Mouse (Mus musculus) adrenal gland, postnatal 4 days (tissue): ENCODE results near the gene Fam163a. TPM values are rescaled to one million over a fixed set of nuclear protein-coding genes. Genes with fewer than 3 reads are reported as not detected.
A peak's percentile ranks its signal among the peaks of the same experiment; 100 is the strongest.

ENCODE experiments used
- DNase-seq, 2 experiments: peaks; one replicate each; pipeline ENCODE4 v3.0.0; 2021 to 2022; ENCODE audit warnings: low spot score in 2 of 2, mixed read lengths in 2 of 2
- total RNA-seq, 2 experiments: library from RNA; stranded (reverse); gene quantifications; 2 replicates each; pipeline ENCODE4 v1.2.3; 2021

The Fam163a gene
- total RNA-seq, 2 experiments from 2014 or later = 22.8 to 25.6 TPM

GRCm38 (mm10) chr1:156202661-156203060 is 2.2 kb downstream of the Fam163a start:
- no peak for DNase-seq

GRCm38 (mm10) chr1:156201069-156201468 is 3.8 kb downstream of the Fam163a start:
- no peak for DNase-seq

DNA sequence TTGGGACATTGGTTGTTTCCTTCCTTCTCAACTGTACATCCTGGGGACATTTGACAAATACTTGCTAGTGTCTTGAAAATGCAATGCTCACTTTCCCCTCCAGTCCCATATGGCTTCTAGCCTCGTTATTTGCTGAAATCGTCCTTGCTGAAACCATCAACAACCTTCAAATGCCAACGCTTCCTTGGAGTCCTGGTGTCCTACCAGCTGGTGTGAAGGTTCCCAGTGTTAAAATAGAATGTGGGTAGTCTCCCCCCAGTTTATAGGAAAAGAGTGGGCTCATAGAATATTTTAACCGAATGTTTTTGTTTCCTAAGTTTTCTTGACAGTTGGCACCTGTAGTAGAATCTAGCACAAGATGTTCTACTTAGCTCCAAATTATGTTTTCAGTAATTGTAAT is 7.2 kb downstream of the Fam163a start:
- DNase-seq = no peak

GRCm38 (mm10) chr1:156193292-156193691 is 11.5 kb downstream of the Fam163a start:
- no peak for DNase-seq

DNA sequence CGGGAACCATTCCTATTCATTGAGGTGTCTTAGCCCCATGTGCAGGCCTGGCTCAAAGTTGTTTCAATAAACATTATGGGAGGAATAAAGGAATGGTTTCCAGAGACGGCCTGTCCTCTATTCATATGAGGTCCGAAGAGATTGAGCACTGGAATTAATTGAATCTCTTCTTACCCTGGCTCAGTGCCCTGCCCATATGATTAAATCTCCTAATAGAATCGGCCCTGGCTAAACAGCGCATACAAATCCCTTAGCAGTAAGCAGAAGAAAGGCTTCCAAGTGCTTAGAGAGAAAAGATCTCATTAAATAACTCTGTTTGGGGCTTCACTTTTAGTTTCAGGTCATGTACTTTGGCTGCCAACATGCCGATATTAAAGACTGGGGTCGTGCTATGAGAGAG is 12.0 kb downstream of the Fam163a start:
- no peak for DNase-seq

GRCm38 (mm10) chr1:156186646-156187045 is 18.2 kb downstream of the Fam163a start:
- DNase-seq = no peak

DNA sequence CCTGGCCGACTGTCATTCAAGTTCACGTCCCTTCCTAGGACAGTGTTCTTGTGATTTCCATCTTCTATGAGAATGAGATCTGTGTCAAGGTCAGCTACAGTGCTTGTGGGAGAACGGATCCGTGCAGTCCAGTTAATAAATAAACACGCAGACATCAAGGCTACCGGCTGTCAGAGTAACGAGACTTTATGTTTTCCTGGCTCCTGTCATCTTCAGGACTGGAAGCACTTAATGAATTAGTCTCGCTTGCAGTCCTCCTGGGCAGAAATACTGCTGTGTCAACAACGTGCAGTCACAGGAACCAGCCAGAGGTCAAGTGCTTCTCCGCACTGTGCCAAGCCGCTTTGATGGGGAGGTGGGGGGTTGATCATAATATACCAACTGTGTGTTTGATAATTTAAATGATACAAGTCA is 20.7 kb downstream of the Fam163a start:
- DNase-seq = peak in 1 of 2 experiments; percentile 20

GRCm38 (mm10) chr1:156183176-156183958 is 21.5 kb downstream of the Fam163a start:
- DNase-seq = no peak

GRCm38 (mm10) chr1:156179875-156180274 is 25.0 kb downstream of the Fam163a start:
- no peak for DNase-seq

- no peak for DNase-seq
These were observed 36.1 kb downstream of the Fam163a start for GRCm38 (mm10) chr1:156168737-156169136.

- no peak for DNase-seq
These were observed 88.1 kb downstream of the Fam163a start for GRCm38 (mm10) chr1:156116770-156117169.

DNA sequence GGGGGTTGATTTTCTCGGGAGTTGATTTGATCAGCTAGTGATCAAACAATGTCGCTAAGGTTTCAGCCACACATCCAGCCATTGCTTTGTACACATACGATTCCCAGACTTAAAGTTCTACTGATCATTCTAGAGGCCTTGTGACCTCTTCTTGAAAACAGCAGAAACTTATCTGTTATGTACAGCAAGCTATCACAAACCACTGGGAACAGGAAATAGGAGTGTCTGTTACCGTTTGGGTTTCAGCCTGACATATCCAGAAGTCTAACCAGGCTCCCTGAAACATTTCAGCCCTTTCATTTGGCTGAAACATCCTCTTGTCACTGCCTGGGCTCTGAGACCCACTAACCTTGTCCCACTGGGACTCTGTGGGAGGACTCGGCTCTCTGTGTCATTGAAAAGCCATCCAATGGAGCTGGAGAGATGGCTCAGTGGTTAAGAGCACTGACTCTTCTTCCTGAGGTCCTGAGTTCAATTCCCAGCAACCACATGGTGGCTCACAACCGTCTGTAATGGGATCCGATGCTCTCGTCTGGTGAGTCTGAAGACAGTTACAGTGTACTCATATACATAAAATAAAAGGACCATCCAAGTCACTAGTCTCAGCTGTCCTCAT is 90.8 kb downstream of the Fam163a start:
- no peak for DNase-seq

DNA sequence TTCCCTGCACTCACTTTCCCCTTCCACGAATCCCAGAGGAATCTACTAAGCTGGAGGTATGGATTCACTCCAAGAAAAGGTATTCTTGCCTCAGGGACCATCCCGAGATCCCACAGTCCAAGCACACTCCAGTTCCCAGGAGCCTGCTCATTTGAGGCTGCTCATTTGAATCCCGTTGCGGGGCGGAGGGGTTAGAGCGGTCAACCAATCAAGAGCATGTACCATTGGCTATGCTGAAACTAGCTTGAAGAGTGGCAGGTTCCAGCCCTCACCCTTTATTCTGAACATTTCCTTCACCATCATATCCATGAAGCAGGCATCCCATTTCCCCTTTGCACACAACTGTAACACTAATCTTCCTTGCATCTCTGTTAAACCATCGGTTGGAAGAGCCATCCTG is 92.7 kb downstream of the Fam163a start:
- DNase-seq = no peak

- DNase-seq = no peak
These were observed 93.1 kb downstream of the Fam163a start for GRCm38 (mm10) chr1:156111728-156112127.

- DNase-seq = no peak
These were observed 93.7 kb downstream of the Fam163a start for GRCm38 (mm10) chr1:156111090-156111489.

DNA sequence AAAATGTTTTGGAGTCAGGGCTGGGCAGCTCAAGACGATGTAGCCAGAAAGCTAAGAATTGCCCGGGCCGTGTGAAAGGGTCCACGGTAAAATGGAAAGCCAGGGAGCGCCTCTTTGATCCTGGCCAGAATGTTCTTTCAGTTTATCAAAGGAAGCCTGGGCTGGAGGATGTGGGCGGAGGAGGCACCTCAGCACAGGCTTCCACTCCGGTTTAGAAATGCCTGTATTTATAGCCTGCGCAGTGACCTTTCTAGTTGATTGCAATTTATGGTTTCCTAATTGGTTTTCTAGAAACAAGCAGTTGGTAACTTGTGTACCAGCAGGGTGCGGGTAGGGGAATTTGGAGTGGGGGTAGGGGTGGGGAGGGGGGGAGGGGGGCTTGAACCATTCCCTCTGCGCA is 96.4 kb downstream of the Fam163a start:
- DNase-seq = no peak

DNA sequence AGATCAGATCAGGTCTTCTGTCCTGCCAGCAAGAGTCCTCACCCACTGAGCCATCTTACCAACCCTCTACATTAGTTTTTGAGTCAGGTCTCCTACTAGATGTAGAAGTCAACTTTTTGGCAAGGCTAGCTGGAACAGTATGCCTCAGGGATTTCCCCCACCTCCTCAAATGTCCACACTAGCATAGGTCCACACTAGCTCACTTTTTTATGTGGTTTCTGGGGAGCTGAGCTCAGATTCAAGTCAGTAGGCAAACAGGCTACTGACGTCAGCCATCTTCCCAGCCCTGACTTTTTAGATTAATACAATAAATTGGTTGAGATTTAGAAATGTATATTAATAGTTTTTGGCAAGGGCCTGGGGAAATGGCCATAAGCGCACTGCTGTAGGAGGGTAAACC is 97.4 kb downstream of the Fam163a start:
- DNase-seq = no peak

GRCm38 (mm10) chr1:156105381-156105780 is 99.4 kb downstream of the Fam163a start:
- DNase-seq = no peak

DNA sequence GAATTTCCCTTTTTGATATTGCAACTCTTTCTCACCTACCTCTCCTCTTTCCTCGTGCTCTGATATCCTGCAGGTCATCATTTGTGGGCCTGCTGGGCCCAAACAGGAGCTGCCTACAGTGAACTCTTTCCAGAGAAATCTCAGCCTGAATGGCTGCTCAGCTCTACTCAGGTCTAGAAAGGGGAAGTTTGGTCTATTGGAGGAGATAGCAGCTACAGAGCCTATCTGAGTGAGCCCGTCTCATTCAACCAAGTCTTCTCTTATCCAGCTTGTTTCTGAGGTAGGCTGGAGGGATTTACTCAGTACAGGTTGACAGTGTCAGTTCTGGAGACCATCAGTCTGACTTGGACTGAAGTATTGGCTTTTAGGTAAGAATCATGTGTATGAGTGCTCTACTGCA is 101.1 kb downstream of the Fam163a start:
- no peak for DNase-seq

GRCm38 (mm10) chr1:156091811-156092210 is 113.0 kb downstream of the Fam163a start:
- DNase-seq = no peak

GRCm38 (mm10) chr1:156090042-156090441 is 114.8 kb downstream of the Fam163a start:
- no peak for DNase-seq

DNA sequence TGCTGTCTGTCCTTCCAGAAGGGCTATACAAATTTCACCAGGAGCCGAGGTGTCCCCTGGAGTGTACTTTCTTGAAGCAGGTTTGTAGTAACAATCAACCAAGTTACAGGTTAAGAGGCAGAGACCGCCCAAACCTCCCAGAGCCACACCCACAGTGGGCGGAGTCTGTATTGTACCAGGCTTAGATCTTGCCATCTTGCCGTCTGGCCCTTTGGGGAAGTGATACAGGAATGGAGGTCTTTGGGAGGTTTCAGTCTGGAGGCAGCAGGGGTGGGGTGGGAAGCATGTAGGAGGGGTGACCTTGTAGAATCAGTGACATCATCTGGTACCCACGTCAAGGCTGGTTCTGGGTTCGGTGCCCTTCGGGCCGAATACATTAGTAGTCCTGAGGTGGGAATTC is 115.3 kb downstream of the Fam163a start:
- no peak for DNase-seq

GRCm38 (mm10) chr1:156087586-156087985 is 117.2 kb downstream of the Fam163a start:
- DNase-seq = no peak
